Mouse (Mus musculus) adrenal gland, adult (tissue): ENCODE measurements around the gene Vps37c.

Source experiments
- DNase-seq, 2 experiments: peaks; one replicate each; pipeline ENCODE4 v3.0.0; 2022 to 2023; ENCODE audit warnings: low spot score in 1 of 2; ENCODE audit not compliant: inconsistent age in 2 of 2

Vps37c gene

GRCm38 (mm10) chr19:10685727-10686126 lies 2.8 kb upstream of the Vps37c start:
- DNase-seq = no peak

GRCm38 (mm10) chr19:10689470-10690166 lies 1.1 kb downstream of the Vps37c start:
- DNase-seq = peak; percentile 34 to 82

DNA sequence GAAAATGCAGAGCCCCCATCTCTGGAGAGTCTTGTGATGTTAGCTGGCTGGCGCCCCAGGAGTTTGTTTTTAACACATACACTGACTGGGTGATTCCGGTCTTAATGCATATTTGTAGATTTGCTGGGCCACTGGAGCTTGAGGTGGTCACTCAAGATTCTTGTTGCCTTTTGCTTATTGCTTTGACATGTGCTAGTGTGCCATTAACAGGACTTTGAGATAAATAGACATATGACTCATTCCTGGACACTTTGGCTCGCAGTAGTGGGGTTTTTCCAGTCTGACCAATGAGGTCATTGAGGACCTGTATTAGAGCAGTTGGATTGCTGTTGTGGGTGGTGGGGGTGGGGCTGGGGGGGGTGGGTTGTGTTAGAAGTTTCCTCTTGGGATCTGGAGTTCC lies 1.8 kb downstream of the Vps37c start:
- peak; percentile 64 to 87 for DNase-seq

GRCm38 (mm10) chr19:10691121-10691520 lies 2.6 kb downstream of the Vps37c start:
- peak in 1 of 2 experiments; percentile 58 for DNase-seq

DNA sequence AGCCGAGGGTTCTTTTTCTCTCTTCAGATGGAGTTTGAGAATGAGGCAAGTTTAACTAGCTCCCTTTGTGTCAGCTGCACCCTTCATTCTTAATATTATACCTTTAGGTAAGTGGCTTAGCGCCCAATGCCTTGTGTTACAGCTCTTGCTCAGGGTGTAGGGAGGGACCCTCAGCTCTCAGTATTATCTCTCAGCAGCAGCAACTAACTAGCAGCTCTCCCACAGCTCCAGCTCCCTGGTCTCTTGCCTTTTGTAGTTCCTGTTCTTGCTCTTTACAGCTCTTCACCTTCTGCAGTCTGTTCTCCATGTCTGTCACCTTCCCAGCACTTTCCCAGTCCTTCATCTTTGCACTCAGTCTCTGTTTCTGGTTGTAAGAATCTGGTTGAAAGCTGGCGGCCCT lies 3.1 kb downstream of the Vps37c start:
- DNase-seq = peak in 1 of 2 experiments; percentile 41

GRCm38 (mm10) chr19:10692361-10692760 lies 3.8 kb downstream of the Vps37c start:
- peak; percentile 23 to 76 for DNase-seq

- DNase-seq = no peak
Measured at GRCm38 (mm10) chr19:10693926-10694682, 5.6 kb downstream of the Vps37c start.

DNA sequence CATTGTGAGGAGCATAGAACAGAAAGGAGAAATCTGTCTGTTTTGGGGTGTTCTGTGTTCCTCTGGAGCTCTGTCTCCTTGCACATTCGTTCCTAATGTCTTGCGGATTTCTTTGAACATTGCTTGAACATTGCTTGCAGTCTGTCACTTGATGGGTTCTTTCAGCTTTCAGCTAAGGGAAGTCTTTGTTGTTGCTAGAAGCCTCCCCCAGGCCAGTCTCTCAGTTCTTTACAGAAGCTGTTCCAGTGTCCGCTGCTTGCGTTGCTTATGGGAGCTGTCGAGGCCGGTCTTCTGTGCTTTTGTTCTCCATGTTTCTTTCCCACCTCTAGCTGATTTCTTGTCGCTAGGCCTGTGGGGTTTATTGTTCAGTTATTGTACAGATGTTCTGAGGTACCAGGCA lies 7.3 kb downstream of the Vps37c start:
- no peak for DNase-seq

- DNase-seq = no peak
Measured at GRCm38 (mm10) chr19:10698131-10698991, 9.8 kb downstream of the Vps37c start.

GRCm38 (mm10) chr19:10699851-10700250 lies 11.3 kb downstream of the Vps37c start:
- DNase-seq = no peak

DNA sequence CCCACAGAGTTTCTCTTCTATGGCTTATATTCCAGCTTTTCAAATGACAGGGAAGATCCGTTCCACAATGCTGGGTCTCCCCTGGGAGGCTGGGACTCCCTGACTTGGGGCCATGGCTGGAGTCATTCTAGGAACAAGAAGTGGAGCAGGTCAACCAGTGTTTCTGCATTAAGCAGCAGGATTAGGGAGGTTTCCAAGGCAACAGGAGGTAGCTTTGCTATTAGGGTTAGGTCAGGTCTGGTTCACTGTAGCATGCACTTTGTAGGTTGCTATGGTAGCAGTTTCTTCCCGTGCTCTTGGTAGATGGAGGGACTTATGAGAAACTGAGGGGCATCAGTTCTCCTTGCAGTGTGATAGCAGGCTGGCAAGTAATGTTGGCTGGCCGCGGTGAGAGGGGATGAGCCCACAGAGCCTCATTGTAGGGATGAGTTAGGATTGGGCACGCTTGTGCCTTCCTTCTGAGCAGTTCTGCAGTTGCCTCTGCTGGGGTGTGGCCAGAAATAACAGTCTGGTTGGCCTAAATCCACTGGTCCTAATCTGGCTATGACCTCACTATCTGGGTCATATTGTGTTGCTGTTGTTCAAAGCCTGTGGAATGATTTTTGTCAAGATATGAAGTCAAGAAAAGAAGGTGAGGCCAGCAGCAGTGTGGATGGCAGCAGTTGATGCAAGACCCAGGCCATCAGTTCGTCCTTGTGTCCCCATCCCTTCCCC lies 12.6 kb downstream of the Vps37c start:
- DNase-seq = peak in 1 of 2 experiments; percentile 65

GRCm38 (mm10) chr19:10702125-10702524 lies 13.6 kb downstream of the Vps37c start:
- DNase-seq = no peak

DNA sequence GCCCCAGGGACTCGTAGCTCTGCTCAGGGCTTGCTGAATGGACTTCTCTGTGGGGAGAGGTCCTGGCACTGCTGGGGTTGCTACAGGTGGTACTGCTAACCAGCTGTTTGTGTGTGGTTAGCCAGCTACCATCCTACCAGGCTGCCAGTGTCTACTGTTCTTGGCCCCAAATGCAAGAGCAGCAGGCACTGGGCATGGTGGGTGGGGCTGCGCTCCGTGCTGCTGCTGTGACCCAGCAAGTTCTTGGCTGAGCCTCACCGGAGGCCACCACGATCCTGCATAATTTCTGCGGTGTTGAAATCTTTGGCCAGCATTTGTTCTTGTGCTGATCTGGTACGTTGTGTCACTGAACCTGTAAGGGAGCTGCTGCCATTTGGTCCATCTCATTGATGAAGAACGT lies 14.9 kb downstream of the Vps37c start:
- peak in 1 of 2 experiments; percentile 59 for DNase-seq

DNA sequence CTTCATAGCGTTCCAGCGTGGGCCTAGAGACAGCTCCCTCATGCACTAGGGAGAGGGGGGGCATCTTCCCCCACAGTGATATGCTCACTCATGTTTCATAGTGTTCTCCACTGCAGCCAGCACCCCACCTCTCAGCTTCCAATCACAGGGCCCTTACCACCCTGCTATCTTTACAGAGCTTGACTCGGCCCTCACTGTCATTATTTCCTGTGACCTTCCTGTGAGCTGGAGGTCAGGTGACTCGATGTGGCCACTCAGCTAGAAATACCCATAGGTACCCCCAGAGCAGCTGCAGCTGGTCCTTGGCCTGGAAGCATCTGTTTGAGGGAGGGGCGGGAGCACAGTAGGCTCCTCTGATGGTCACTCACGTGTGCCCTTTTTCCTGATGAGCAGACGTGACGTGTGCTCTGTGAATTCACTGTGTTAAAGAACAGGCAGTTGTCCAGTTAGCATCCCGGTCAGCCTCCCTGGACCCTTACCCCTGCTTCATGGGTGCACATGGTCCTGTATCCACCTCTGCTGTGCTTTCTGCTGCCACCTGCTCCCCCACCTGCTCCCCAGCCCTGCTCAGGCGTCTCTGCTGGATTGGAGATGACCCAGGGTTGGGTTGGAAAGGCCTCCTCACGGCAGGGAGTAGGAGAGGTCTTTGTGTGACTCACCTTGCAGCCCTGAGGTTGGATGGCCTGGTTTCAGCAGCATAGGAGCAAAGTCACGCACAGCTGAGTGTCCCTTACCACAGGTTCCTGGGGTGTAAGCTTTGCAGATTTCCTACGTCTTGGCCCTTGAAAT lies 18.7 kb downstream of the Vps37c start:
- DNase-seq = peak in 1 of 2 experiments; percentile 43

GRCm38 (mm10) chr19:10707881-10708280 lies 19.3 kb downstream of the Vps37c start:
- no peak for DNase-seq

GRCm38 (mm10) chr19:10708900-10709299 lies 20.4 kb downstream of the Vps37c start:
- no peak for DNase-seq

GRCm38 (mm10) chr19:10709360-10710087 lies 21.0 kb downstream of the Vps37c start:
- peak; percentile 93 to 98 for DNase-seq

- peak; percentile 64 to 84 for DNase-seq
Measured at GRCm38 (mm10) chr19:10710088-10710511, 21.6 kb downstream of the Vps37c start.

DNA sequence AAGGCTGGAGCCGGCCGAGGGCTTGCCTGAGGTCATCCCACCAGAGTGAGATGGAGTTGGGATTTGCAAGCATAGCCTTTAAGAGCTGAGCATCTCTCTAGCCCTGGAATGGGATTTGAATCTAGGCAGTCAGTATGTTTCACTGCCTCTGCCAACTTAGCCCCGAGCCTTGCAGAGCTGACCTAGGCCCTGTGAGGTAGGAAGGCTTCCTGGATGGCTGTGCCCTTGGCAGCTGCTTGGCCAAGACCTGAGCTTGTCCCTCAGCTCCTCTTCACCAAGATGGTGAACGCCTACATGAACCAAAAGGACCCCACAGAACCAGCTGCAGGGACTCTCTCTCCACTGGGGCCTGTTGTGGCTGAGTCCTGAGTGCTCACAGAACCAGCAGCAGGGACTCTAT lies 22.2 kb downstream of the Vps37c start:
- DNase-seq = no peak
